Mouse (Mus musculus) hindbrain, embryonic 11.5 days (tissue): ENCODE measurements around the gene Ddx19a. TPM values are rescaled to one million over a fixed set of nuclear protein-coding genes. Genes with fewer than 3 reads are reported as not detected.
"Not testable (repeated sequence)": the region's sequence is repeated elsewhere in the genome, so short reads cannot be mapped to it uniquely, and the experiment has no call there.

Source experiments
- ATAC-seq: fragments of 200-750 bp; cut with Nextera tagmentation; 2 replicates; pipeline ENCODE4 v1.8.0; 2017; ENCODE audit warnings: mild to moderate bottlenecking, moderate TSS enrichment, moderate library complexity; ENCODE audit not compliant: low FRiP score
- DNase-seq: peaks from one replicate; pipeline ENCODE4 v3.0.0-alpha.2; 2015; ENCODE audit warnings: low spot score
- H3K27ac ChIP-seq: fragments of 300-500 bp; sonication (generic); 2 replicates; pipeline ENCODE4 v1.5.1; 2014; ENCODE audit warnings: mild to moderate bottlenecking, low read depth, low read length
- H3K27me3 ChIP-seq: fragments of 300-500 bp; sonication (generic); 2 replicates; pipeline ENCODE4 v1.6.1; 2014; ENCODE audit warnings: mild to moderate bottlenecking, low read length, moderate library complexity, mixed read lengths; ENCODE audit not compliant: control insufficient read depth, insufficient read depth
- H3K36me3 ChIP-seq: fragments of 300-500 bp; sonication (generic); 2 replicates; pipeline ENCODE4 v1.6.1; 2014; ENCODE audit warnings: mild to moderate bottlenecking, low read length, moderate library complexity, mixed read lengths; ENCODE audit not compliant: control insufficient read depth, insufficient read depth
- H3K4me1 ChIP-seq: fragments of 300-500 bp; sonication (generic); replicated peaks from 2 replicates; pipeline ENCODE4 v1.6.1; 2014; ENCODE audit warnings: low read length, mixed read lengths; ENCODE audit not compliant: control insufficient read depth, insufficient read depth
- H3K4me2 ChIP-seq: fragments of 300-500 bp; sonication (generic); replicated peaks from 2 replicates; pipeline ENCODE4 v1.6.1; 2014; ENCODE audit warnings: mild to moderate bottlenecking, low read depth, low read length
- H3K4me3 ChIP-seq: fragments of 300-500 bp; sonication (generic); 2 replicates; pipeline ENCODE4 v1.5.1; 2014; ENCODE audit warnings: low read depth, low read length
- H3K9ac ChIP-seq: fragments of 300-500 bp; sonication (generic); 2 replicates; pipeline ENCODE4 v1.6.1; 2014; ENCODE audit warnings: low read depth, low read length
- H3K9me3 ChIP-seq: fragments of 300-500 bp; sonication (generic); 2 replicates; pipeline ENCODE4 v1.6.1; 2016; ENCODE audit warnings: low read length; ENCODE audit not compliant: control insufficient read depth
- WGBS: fragments of 180-500 bp; shearing (Covaris S2); extraction: QIAGEN DNeasy Blood & Tissue Kit; methylation state at CpG from one replicate; pipeline ENCODE4 v1.1.7; 2014; 5-methylcytosine and 5-hydroxymethylcytosine counted together
- polyA plus RNA-seq: library from polyadenylated mRNA; unstranded; fragments of >200 nt; fragmentation: Nextera tagmentation; extraction: Ambion mirVana; gene quantifications from 2 replicates; pipeline ENCODE4 v1.2.1, GENCODE M21; 2014

Ddx19a gene
- polyA plus RNA-seq, 1 experiment from 2014 or later = 29.8 TPM

DNA sequence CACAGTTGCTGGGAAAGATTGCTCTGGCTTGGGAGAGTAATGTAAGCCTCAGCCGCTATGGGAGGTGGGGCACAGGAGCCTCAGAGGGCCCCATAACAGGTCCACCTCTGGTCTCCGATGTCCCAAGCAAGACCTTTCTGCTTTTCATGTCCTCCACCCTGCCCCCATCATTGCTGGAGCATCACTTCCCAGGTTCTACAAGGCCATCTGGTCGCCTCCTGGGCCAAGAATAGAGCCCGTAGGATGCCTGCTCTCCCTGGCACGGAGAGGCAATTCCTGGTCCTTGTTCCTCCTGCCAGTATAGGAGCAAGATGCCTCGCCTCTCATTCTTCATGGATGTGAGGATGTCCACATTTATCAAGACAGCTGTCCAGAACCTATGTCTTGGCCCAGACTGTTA, 37.7 kb downstream of the Ddx19a start:
- ATAC-seq (no peak), DNase-seq (no peak)
- no peak overlapping the region for H3K4me3 ChIP-seq
- H3K36me3 ChIP-seq = 0 out of 2 replicates have a peak, but pooled peaks cover 5% of the 10 kb centered on the region
- H3K9me3 ChIP-seq = no peaks in the 10 kb centered on the region
- no peaks in the 10 kb centered on the region for H3K27me3 ChIP-seq
- no peak overlapping the region for H3K27ac ChIP-seq
- 93% methylated on average over 6 of the region's 6 CpGs for WGBS
- H3K4me1 ChIP-seq = no peaks in the 10 kb centered on the region
- no peak overlapping the region for H3K9ac ChIP-seq
- H3K4me2 ChIP-seq = no peak overlapping the region

DNA sequence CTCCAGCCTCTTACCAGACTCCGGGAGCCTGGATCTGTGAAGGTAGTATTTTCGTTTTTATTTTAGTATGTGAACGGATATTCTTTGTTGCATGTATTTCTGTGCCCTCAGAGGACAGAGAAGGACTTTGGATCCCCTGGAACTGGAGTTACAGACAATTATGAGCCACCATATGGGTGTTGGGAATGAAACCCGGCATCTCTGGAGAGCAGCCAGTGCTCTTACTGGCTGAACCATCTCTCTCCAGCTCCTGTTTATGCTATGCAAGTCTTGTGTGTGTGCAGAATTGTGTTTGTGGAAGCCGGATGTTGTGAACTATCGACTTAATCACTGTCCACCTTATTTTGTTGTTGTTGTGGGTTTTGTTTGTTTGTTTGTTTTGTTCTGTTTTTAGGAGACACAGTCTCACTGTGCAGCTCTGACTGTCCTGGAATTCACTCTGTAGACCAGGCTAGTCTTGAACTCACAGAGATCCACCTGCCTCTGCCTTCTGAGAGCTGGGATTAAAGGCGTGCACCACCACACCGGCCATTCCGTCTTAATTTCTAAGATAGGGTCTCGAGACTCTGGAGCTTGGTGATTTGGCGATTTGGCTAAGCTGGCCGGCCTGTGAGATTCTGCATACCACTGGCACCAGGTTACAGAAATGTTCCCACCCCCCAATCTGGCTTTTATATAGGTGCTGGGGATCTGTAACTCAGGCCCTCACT, 38.4 kb downstream of the Ddx19a start:
- H3K4me2 ChIP-seq = no peak overlapping the region
- WGBS = 96% methylated on average over 12 of the region's 12 CpGs
- ATAC-seq (no peak), DNase-seq (no peak)
- H3K4me1 ChIP-seq = no peaks in the 10 kb centered on the region
- no peaks in the 10 kb centered on the region for H3K27me3 ChIP-seq
- H3K9ac ChIP-seq = no peak overlapping the region
- H3K36me3 ChIP-seq = 0 out of 2 replicates have a peak, but pooled peaks cover 5% of the 10 kb centered on the region
- no peak overlapping the region for H3K4me3 ChIP-seq
- H3K9me3 ChIP-seq = no peaks in the 10 kb centered on the region
- no peak overlapping the region for H3K27ac ChIP-seq

DNA sequence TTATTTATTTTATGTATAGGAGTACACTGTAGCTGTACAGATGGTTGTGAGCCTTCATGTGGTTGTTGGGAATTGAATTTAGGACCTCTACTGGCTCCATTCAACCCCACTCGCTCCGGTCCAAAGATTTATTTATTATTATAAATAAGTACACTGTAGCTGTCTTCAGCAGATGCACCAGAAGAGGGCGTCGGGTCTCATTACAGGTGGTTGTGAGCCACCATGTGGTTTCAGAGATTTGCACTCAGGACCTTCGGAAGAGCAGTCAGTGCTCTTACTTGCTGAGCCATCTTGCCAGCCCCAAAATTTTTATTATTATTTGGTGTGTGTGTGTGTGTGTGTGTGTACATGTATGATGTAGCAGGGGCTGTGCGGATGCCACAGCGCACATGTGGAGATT, 39.0 kb downstream of the Ddx19a start:
- not testable (repeated sequence) for H3K36me3 ChIP-seq, H3K27me3 ChIP-seq, H3K27ac ChIP-seq, H3K9ac ChIP-seq, H3K9me3 ChIP-seq, H3K4me3 ChIP-seq, DNase-seq, H3K4me2 ChIP-seq, ATAC-seq, H3K4me1 ChIP-seq
- WGBS = 97% methylated on average over 7 of the region's 7 CpGs

DNA sequence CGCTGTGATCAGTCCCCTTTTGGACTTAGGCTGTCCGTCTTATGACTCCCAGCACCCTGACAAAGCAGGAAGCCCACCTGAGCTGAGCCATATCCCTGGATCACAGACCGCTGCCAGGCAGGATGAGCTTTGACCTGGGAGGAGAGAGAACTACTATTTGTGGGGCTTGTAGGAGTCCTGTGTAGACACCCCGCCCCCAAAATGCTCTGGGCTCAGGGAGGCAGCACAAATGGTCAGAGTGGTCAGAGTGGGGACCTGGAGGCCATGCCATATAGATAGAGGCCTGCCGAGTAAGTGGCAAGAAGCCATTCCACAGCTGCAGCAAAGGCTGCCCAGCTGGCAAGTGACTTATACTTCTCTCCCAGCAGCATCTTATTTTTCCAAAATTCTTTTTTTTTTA, 39.5 kb downstream of the Ddx19a start:
- ATAC-seq (no peak), DNase-seq (no peak)
- no peaks in the 10 kb centered on the region for H3K27me3 ChIP-seq
- no peak overlapping the region for H3K27ac ChIP-seq
- no peaks in the 10 kb centered on the region for H3K9me3 ChIP-seq
- 95% methylated on average over 5 of the region's 5 CpGs for WGBS
- no peaks in the 10 kb centered on the region for H3K4me1 ChIP-seq
- no peak overlapping the region for H3K4me3 ChIP-seq
- no peak overlapping the region for H3K4me2 ChIP-seq
- no peak overlapping the region for H3K9ac ChIP-seq
- H3K36me3 ChIP-seq = 0 out of 2 replicates have a peak, but pooled peaks cover 5% of the 10 kb centered on the region

DNA sequence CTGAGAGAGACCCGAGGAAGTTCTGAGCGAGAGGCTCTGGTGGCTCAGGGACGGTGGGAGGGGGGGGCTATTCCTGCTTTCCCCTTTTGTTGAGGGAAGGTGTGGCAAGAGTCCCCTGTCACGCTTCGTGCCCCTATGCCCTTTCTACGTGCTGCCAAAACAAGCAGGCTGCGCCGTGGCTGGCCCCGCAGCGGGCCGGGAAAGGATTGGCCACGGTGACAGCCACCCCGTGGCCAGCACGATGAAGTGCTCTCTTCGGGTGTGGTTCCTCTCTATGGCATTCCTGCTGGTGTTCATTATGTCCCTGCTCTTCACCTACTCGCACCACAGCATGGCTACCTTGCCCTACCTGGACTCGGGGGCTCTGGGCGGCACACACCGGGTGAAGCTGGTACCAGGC, 40.1 kb downstream of the Ddx19a start:
- H3K9ac ChIP-seq = no peak overlapping the region
- H3K27me3 ChIP-seq = no peaks in the 10 kb centered on the region
- no peak overlapping the region for H3K4me2 ChIP-seq
- no peak overlapping the region for H3K4me3 ChIP-seq
- DNase-seq (no peak), ATAC-seq (no peak)
- no peaks in the 10 kb centered on the region for H3K4me1 ChIP-seq
- no peak overlapping the region for H3K27ac ChIP-seq
- H3K9me3 ChIP-seq = no peaks in the 10 kb centered on the region
- H3K36me3 ChIP-seq = 0 out of 2 replicates have a peak, but pooled peaks cover 5% of the 10 kb centered on the region
- WGBS = 90% methylated on average over 18 of the region's 19 CpGs

DNA sequence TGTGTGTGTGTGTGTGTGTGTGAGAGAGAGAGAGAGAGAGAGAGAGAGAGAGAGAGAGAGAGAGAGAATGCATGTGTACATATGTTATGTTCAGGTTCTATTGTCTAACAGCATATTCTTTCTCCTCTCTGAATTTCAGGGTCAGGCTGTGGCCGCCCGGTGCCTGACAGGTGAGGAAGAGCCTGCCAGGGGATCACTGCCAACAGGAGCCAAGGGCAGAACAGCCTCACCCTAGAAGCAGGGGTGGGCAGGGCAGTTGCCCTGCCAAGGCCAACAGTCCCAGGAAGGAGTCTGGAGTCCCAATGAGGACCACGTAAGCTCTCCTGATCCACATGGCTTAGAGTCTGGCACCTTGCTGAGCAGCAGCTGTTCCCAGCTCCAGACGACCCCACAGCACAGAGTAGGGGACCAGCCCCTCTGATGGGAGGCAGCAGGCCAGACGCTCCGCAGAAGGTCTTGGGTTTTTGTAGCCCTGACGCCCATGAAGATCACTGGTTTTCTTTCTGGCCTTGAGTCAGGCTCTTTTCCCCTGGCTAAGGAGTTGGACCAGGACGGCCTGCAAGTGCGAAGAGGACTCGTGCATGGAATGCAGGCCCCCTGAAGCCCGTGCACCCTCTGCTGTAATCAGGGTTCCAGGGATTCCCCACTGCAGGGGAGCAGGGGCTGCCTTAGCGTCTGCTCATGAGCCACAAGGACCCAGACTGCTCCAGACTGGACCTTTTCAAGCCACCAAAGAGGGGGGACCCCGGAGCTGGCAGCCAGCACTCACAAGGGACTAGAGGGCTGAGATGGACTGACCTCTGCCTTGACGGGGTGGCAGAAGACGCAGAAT, 40.8 kb downstream of the Ddx19a start:
- Histone ChIP-seq H3K27me3 (no peaks in the 10 kb centered on the region), H3K4me1 (no peaks in the 10 kb centered on the region), H3K36me3 (0 out of 2 replicates have a peak, but pooled peaks cover 5% of the 10 kb centered on the region), H3K9me3 (no peaks in the 10 kb centered on the region), H3K4me2 (no peak overlapping the region), H3K27ac (no peak overlapping the region), H3K4me3 (no peak overlapping the region), H3K9ac (no peak overlapping the region)
- DNase-seq (no peak), ATAC-seq (no peak)
- 88% methylated on average over 15 of the region's 15 CpGs for WGBS

DNA sequence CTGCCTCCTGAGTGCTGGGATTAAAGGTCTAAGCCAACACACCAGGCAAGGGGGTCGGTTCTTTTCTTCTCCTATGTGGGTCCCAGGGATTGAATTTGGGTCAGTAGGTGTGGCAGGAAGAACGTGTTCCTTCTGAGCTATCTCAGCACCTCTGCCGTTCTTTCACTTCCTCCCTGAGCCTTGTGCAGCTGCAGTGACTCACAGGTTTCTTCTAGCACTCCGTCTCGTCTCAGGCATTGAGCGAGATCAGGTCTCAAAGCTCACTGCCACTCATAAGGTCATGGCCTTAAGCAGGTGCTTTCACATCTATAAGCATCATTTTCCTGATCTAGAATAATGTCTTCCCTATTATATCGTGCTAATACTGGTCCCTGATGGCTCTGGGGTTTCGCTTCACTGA, 42.8 kb downstream of the Ddx19a start:
- Histone ChIP-seq H3K4me3 (no peak overlapping the region), H3K27ac (no peak overlapping the region), H3K9me3 (no peaks in the 10 kb centered on the region), H3K36me3 (0 out of 2 replicates have a peak, but pooled peaks cover 5% of the 10 kb centered on the region), H3K27me3 (no peaks in the 10 kb centered on the region), H3K9ac (no peak overlapping the region), H3K4me1 (no peaks in the 10 kb centered on the region), H3K4me2 (no peak overlapping the region)
- ATAC-seq (no peak), DNase-seq (no peak)
- 77% methylated on average over 8 of the region's 8 CpGs for WGBS

DNA sequence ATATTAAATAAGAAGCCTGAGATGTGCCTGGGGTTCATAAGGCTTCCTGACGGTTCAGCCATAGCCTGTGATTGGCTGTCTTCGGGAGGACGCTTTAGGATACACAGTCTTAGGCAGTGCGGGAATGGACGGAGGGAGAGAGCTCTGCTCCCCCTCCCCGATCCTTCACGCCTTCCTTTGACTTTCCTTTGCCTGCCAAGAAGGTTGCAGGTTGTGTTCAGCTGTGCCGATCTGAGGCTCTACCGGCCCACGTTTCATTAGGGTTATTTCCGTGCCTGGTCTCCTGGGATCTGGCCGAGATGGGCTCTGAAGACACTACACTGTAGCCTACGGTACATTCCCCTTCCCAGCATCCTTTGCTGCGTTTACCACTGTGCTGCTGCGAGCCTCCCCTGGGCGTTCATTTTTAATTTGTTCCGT, 47.5 kb downstream of the Ddx19a start:
- ATAC-seq = no peak
- H3K4me1 ChIP-seq = no peaks in the 10 kb centered on the region
- H3K9ac ChIP-seq = no peak overlapping the region
- H3K27ac ChIP-seq = no peak overlapping the region
- DNase-seq = peak; percentile 10
- no peak overlapping the region for H3K4me2 ChIP-seq
- H3K36me3 ChIP-seq = no peaks in the 10 kb centered on the region
- no peaks in the 10 kb centered on the region for H3K9me3 ChIP-seq
- WGBS = 80% methylated on average over 17 of the region's 17 CpGs
- H3K4me3 ChIP-seq = no peak overlapping the region
- no peaks in the 10 kb centered on the region for H3K27me3 ChIP-seq
